Mouse (Mus musculus) megakaryocyte, embryonic 14.5 days (primary cell): ENCODE measurements at regions not wholly inside any gene's neighbourhood (a gene's known extent, or its start where the extent isn't known, plus 50 kb on each side); places are given as distances from the start of the nearest gene placed in this dataset.

Experiments used
- H3K27me3 ChIP-seq: replicated peaks from 2 replicates; pipeline ENCODE3; 2012; ENCODE audit warnings: inconsistent platforms
- H3K36me3 ChIP-seq: replicated peaks from 2 replicates; pipeline ENCODE3; 2012; ENCODE audit warnings: low read length, inconsistent platforms, mixed read lengths
- H3K4me1 ChIP-seq: 2 replicates; pipeline ENCODE4 v1.6.1; 2012; ENCODE audit warnings: inconsistent platforms
- H3K4me3 ChIP-seq: replicated peaks from 2 replicates; pipeline ENCODE3; 2012; ENCODE audit warnings: moderate library complexity, mild to moderate bottlenecking, inconsistent platforms
- H3K9me3 ChIP-seq: 2 replicates; pipeline ENCODE4 v1.6.1; 2012; ENCODE audit warnings: inconsistent platforms
- FLI1 ChIP-seq: IDR thresholded peaks from 2 replicates; pipeline ENCODE4 v1.6.1; 2012; ENCODE audit warnings: low read length, inconsistent platforms, mixed read lengths
- GATA1 ChIP-seq: IDR thresholded peaks from 3 replicates; pipeline ENCODE4 v1.6.1; 2012; ENCODE audit warnings: mixed read lengths, low read length, inconsistent platforms, borderline replicate concordance

DNA sequence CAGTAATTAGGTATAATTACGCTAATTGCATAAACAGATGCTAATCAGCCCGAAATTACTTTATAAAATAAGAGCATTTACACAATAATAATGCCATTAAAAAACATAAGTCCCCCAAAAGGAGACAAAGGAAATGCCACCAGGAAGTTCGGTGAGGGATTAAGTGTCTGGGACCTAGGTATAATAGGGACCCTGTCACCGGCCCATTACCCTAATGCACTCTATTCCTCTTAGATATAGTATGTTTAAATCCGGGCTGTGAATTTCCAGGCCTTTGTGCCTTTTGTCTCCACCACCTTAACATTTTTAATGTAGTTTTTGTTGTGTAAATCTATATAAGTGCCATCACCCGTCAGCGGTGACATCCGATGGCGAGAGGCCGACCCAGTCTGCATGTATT lies 109.0 kb upstream of the Zfhx3 start:
- no peaks in the 10 kb centered on the region for H3K9me3 ChIP-seq
- TF ChIP-seq GATA1 (no peak), FLI1 (no peak)
- no peak overlapping the region for H3K4me3 ChIP-seq
- H3K4me1 ChIP-seq, result no peaks in the 10 kb centered on the region
- H3K36me3 ChIP-seq, result no peaks in the 10 kb centered on the region
- no peaks in the 10 kb centered on the region for H3K27me3 ChIP-seq

DNA sequence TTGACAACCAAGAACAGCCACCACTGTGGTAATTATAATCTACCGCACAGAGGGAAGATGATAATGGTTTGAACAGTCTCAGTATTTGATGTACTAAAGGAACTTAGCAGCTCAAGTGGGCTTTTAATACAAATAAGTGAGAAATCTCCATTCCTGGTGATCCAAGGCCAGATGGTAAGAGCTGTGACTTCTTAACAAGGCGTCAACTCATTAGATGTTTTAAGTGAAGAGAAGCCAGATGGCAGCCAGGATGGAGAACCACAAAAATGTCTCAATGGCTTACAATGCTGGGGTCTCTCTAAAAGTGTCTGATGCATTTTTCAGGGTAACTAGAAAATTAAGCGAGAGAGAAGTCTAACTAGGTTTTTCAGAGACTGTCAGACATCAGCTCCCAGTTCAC lies 96.3 kb upstream of the Zfhx3 start:
- Histone ChIP-seq H3K27me3 (no peaks in the 10 kb centered on the region), H3K4me1 (no peaks in the 10 kb centered on the region), H3K9me3 (no peaks in the 10 kb centered on the region), H3K36me3 (no peaks in the 10 kb centered on the region), H3K4me3 (no peak overlapping the region)
- TF ChIP-seq FLI1 (no peak), GATA1 (no peak)

DNA sequence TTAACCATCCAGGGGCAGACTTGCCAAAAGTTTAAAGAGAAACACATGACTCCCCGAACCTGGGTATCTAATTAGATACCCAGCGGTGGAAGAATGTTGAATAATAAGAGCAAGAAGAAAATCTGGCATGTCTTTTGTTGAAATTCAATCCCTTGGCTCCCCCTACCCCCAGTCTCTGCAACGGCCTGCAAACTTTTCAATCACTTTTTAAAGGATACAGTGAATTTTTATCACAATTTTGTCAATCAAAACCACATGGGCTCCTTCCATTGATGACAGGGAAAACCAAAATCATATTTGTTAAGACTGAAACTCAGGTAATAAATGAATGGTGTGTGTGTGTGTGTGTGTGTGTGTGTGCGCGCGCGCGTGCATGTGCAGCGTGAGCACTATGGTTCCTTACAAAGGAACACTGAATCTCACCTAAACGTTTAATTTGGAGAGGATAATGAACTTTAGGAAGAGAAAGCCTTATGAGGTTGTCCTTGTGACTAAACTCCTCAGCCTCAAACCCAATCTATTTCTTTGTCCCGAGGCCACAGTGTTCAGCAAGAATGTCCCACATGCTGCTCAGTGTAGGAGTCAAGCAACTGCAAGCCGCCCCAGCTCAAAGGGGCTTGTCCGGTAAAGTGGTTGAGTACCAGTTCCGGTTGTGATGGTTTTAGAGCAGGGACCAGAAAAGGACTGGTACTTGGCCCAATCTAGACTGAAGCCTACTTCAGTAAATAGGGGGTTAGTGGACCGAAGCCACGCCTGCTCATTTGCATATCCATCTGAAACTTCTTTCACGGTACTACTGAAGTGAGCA lies 91.0 kb upstream of the Zfhx3 start:
- Histone ChIP-seq H3K4me1 (no peaks in the 10 kb centered on the region), H3K36me3 (no peaks in the 10 kb centered on the region), H3K9me3 (no peaks in the 10 kb centered on the region), H3K27me3 (no peaks in the 10 kb centered on the region), H3K4me3 (no peak overlapping the region)
- no peak for TF ChIP-seq FLI1
- no peak for TF ChIP-seq GATA1

DNA sequence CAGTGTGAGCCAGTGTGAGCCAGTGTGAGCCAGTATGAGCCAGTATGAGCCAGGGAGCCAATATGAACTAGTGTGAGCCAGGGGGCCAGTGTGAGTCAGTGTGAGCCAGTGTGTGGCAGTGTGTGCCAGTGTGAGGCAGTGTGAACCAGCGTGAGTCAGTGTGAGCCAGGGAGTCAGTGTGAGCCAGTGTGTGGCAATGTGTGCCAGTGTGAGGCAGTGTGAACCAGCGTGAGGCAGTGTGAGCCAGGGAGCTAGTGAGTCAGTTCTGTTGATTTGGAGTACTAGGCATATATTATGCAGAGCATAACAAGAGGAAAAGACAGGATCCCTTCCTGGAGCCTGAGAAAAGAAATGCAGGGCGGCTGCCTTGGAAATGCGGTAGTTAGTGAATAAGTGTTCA lies 82.7 kb upstream of the Zfhx3 start:
- H3K36me3 ChIP-seq, result no peaks in the 10 kb centered on the region
- H3K4me3 ChIP-seq, result peak overlapping the region; percentile 64
- H3K27me3 ChIP-seq, result no peaks in the 10 kb centered on the region
- peaks cover 12% of the 10 kb centered on the region for H3K9me3 ChIP-seq
- TF ChIP-seq FLI1 (no peak), GATA1 (no peak)
- no peaks in the 10 kb centered on the region for H3K4me1 ChIP-seq

DNA sequence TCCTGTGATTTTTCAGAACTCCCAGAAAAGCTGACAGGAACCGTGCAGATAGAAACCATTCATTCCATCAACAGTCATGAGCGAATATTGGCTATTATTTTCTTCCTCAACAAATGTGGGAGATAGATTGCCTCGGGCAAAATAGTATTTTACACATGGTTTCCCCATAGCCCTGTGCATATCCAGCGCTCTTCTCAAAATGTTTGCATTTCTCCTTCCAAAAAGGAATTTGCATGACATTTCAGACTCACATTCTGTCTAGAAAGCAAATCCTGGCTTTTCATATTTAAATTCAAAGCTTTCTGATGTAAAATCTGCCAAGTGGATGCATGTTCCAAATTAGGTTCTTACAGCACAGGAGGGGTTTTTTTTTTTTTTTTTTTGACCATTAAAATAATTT lies 82.2 kb upstream of the Zfhx3 start:
- no peaks in the 10 kb centered on the region for H3K4me1 ChIP-seq
- H3K9me3 ChIP-seq, result peaks cover 12% of the 10 kb centered on the region
- no peak overlapping the region for H3K4me3 ChIP-seq
- TF ChIP-seq FLI1 (no peak), GATA1 (no peak)
- no peaks in the 10 kb centered on the region for H3K27me3 ChIP-seq
- no peaks in the 10 kb centered on the region for H3K36me3 ChIP-seq

DNA sequence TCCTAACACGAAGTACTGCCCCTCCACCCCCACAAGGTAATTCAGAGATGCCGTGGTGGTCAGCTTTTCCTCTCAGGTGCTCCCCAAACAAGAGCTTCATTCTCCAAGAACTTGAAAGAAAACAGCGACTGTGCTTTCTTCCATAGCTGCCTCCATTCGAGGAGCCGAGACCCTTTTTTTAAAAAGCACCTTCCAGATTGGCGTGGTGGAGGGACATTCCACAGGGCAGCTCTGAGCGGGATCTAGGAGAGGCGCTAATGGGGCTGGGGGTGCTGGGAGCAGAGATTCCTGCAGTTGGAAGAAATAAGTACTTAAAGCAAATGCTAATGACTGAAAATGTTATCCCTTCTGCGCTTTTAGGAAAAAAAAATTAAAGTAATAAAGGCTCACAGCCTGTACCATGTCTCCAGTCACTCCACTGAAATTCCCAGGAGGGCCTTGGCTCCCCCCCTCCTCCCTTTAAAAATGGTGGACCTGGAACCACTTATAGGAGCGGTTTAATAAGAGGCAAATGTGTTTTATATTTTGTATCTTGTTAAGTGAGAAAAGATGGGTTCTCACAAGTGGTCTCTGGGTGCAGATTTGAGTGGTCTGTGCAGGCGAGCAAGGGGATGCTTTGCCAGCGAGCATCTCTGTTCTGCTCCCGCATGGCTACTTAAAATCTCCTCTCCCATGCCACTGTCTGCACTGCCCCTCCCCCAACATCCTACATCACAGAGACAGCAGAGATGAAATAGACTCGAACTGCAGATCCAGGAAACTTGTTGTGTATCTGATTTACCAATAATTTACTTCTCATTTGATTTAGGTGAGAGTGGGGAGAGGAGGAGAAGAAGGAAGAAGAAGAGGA lies 77.4 kb upstream of the Zfhx3 start:
- TF ChIP-seq FLI1, result no peak
- no peak for TF ChIP-seq GATA1
- Histone ChIP-seq H3K36me3 (no peaks in the 10 kb centered on the region), H3K27me3 (no peaks in the 10 kb centered on the region), H3K4me3 (no peak overlapping the region), H3K4me1 (no peaks in the 10 kb centered on the region), H3K9me3 (peaks cover 12% of the 10 kb centered on the region)

DNA sequence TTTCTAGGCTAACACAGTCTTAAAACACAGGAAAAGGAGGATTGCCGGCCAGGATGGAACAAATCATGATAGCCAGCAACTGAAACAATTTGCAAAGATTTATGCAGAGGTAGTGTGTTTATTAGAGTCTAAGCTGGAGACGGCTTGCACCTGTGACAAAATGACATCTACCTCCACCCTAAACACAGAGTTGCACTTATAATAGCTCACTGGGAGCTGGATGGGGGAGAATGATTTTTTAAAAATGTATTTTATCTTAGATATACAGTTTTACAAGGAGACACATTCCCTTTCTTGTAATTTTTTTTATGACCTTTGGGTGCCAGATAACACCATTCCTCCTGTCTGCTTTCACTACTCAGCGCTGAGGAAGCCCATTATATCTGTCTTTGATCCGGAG lies 76.7 kb upstream of the Zfhx3 start:
- Histone ChIP-seq H3K27me3 (no peaks in the 10 kb centered on the region), H3K4me3 (no peak overlapping the region), H3K4me1 (no peaks in the 10 kb centered on the region), H3K36me3 (no peaks in the 10 kb centered on the region), H3K9me3 (peaks cover 13% of the 10 kb centered on the region)
- TF ChIP-seq FLI1 (no peak), GATA1 (no peak)

DNA sequence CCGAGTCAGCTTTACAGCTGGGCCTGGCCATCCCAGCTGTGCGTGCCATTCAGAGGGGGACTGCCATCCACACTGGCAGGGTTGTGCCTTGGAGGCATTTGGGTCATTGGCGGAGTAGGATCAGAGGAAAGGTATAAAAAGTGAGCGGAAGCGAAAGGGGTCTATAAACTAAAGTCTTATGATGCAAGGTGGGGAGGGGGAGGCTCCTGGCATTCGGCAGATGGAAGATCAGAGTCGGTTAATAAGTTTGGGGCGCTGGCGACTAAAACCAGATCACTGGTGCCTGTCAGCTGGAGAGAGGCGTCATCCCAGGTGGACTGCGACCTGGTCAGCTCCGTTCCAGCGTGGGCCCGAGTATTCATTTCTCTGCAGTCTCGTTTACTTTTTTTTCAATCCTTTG lies 70.7 kb upstream of the Zfhx3 start:
- Histone ChIP-seq H3K4me3 (no peak overlapping the region), H3K4me1 (no peaks in the 10 kb centered on the region), H3K9me3 (peaks cover 15% of the 10 kb centered on the region), H3K36me3 (no peaks in the 10 kb centered on the region), H3K27me3 (no peaks in the 10 kb centered on the region)
- no peak for TF ChIP-seq GATA1
- no peak for TF ChIP-seq FLI1

DNA sequence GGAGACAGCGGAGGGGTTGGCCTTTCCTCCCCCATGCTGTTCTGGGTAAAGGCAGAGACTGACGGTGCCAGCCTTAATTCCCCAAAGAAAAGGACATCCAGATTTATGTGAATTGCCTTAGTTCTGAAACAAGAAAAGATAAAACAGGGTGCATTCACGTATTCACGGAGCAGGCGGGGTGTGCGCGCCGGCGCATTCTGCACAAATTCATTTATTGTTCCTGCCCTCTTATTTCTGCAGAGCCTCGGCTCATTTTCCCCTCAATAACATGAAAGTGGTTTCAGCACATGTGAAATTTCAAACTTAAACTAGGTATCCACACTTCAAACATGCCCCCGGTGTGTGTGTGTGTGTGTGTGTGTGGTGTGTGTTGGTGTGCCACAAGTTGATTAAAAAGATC lies 70.3 kb upstream of the Zfhx3 start:
- peaks cover 17% of the 10 kb centered on the region for H3K9me3 ChIP-seq
- no peaks in the 10 kb centered on the region for H3K36me3 ChIP-seq
- H3K27me3 ChIP-seq, result no peaks in the 10 kb centered on the region
- TF ChIP-seq FLI1, result no peak
- TF ChIP-seq GATA1, result no peak
- no peak overlapping the region for H3K4me3 ChIP-seq
- no peaks in the 10 kb centered on the region for H3K4me1 ChIP-seq

DNA sequence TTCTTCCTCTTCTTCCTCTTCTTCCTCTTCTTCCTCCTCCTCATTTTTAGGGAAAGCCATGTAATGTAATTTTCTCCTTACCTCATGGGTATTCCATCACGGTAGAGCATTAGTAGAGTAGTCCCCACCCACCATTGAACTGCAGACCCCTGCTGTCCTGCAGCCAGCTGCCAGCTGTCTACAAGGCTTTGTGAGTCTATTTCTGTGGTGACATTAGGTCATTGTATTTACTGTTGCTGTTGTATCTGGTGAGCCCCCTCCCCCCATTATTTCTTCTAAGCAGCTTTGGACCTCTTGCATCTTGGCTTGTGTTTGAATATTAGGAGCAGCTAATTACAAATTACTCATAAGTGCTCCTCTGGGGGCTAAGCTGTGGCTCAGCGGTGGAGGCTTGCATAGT lies 66.0 kb upstream of the Zfhx3 start:
- H3K9me3 ChIP-seq, result peaks cover 12% of the 10 kb centered on the region
- TF ChIP-seq FLI1 (no peak), GATA1 (no peak)
- no peaks in the 10 kb centered on the region for H3K27me3 ChIP-seq
- no peak overlapping the region for H3K4me3 ChIP-seq
- H3K36me3 ChIP-seq, result no peaks in the 10 kb centered on the region
- H3K4me1 ChIP-seq, result no peaks in the 10 kb centered on the region
